Mouse (Mus musculus): ENCODE results near the gene Ece1. TPM values are rescaled to one million over a fixed set of nuclear protein-coding genes. Genes with fewer than 3 reads are reported as not detected.
A peak's percentile ranks its signal among the peaks of the same experiment; 100 is the strongest.

Ece1 gene
- polyA plus RNA-seq (2015; fragmentation: Nextera tagmentation; extraction: Ambion mirVana): 39.0 and 52.5 TPM in 2 replicates

DNA sequence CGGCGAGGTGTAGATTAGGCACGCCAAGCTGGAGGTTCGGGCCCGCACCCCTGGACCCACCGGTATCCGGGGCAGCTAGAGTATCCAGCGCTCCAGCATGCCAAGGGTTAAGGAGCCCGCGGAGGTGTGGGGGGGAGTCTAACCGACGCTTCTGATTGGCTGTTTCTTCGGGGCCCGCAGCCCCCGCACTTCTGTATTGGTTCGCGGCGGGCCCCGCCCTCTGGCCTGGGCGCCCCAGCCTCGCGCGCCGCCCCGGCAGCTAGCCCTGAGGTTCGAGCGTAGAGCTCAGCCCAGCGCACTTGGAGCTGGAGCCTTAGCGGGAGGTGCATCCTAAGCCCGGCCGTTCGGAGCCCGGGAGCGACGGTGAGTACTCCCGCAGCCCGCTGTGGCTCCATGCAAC is at the start of gene Ece1:
Gene Ece1 (plus strand): TSS at position 219 of the 400 bp plus-strand sequence.
- H3K27ac ChIP-seq: peak within 1 kb of the TSS; percentile 75
- peak within 1 kb of the TSS; percentile 75 for H3K4me3 ChIP-seq
- H3K36me3 ChIP-seq: no peaks in the 10 kb centered on the region
- peak; percentile 92 for ATAC-seq (ENCODE audit: insufficient number of reproducible peaks, low FRiP score, low TSS enrichment, low read depth)
- H3K27me3 ChIP-seq: no peaks in the 10 kb centered on the region
- peak within 1 kb of the TSS; percentile 77 for H3K9ac ChIP-seq
- no peaks in the 10 kb centered on the region for H3K9me3 ChIP-seq
- WGBS: under 1% methylated on average over 37 of the region's 37 CpGs
- peaks cover 51% of the 10 kb centered on the region for H3K4me1 ChIP-seq
- H3K4me2 ChIP-seq: peak within 1 kb of the TSS; percentile 91

DNA sequence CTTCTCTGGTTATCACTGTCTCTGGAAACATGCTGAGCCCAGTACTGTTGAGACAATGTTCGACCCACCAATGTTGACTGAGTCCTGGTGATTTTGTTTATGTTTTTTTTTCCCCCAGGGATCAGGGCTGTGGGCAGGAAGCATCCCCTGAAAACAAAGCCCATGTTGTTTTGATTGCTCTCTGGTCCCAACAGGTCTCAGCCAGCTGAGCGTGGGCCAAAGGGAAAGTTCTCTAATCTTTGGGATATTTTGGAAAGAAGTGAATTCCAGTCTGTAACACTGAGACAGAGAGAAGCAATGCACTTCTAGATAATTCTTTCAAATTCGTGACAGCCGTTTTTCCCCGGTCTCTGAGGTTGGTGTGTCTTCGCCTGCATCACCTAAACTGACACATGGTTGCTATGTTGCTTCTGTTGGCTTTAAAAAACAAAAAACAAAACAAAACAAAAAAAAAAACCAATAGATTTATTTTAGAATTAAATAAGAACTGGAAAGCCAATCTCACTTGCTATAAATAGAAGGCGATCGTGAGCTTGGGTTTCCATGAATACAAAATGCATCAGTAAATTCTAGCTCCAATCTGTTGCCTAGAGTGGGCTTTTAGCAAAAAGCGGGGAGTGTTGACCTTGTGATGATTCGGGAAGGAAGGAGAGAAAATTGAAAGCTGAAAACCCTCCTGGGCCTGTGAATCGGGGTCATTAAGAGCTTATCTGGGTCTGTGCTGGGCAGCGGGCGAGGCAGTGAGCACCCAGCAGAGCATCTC is 48.9 kb upstream of the Ece1 start:
- H3K27ac ChIP-seq: no peak overlapping the region
- H3K36me3 ChIP-seq: no peaks in the 10 kb centered on the region
- H3K4me2 ChIP-seq: no peak overlapping the region
- H3K9me3 ChIP-seq: no peaks in the 10 kb centered on the region
- no peaks in the 10 kb centered on the region for H3K4me1 ChIP-seq
- H3K4me3 ChIP-seq: no peak overlapping the region
- WGBS: 62% methylated on average over 13 of the region's 13 CpGs
- no peak overlapping the region for H3K9ac ChIP-seq
- no peak for ATAC-seq (ENCODE audit: insufficient number of reproducible peaks, low FRiP score, low TSS enrichment, low read depth)
- H3K27me3 ChIP-seq: peaks cover 6% of the 10 kb centered on the region; the same call in 1 of the 2 replicates

DNA sequence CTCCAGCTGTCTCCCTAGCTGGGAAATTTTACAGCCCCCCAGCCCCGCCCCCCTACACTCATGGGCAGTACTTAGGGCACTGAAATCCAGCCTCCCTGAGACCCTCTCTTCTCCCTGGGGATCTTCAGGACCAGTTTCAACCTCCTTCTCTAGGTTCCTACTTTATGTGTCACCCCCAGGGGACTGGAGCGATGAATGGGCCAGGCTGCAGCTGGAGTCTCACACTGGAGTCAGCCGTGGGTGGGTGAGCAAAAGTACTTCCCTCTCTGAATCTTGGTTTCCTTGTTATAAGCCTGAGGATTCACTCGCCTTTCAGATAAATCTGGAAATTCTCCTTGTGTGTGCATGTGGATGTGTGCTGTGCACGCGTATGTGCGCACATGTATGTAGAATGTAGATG is 47.9 kb upstream of the Ece1 start:
- H3K27ac ChIP-seq: no peak overlapping the region
- no peaks in the 10 kb centered on the region for H3K36me3 ChIP-seq
- H3K4me1 ChIP-seq: no peaks in the 10 kb centered on the region
- WGBS: 70% methylated on average over 7 of the region's 7 CpGs
- no peak overlapping the region for H3K9ac ChIP-seq
- no peak for ATAC-seq (ENCODE audit: insufficient number of reproducible peaks, low FRiP score, low TSS enrichment, low read depth)
- no peak overlapping the region for H3K4me3 ChIP-seq
- H3K4me2 ChIP-seq: no peak overlapping the region
- H3K9me3 ChIP-seq: no peaks in the 10 kb centered on the region
- H3K27me3 ChIP-seq: peaks cover 6% of the 10 kb centered on the region; the same call in 1 of the 2 replicates

DNA sequence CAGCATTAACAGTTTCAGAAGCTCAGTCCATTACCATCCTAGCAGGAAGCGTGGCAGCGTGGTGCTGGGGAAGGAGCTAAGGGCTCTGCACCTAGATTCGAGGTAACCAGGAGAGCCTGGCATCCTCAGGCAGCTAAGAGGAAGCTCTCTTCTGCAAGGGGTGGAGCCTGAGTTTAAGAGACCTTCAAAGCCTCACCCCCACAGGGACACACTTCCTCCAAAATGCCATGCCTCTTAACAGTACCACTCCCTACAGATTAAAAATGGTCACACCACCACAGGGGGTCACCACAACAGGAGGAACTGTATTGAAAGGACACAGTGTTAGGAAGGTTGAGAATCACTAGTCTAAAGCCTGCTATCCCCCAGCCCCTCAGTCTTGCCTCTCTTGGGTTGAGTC is 46.6 kb upstream of the Ece1 start:
- Histone ChIP-seq H3K9ac (no peak overlapping the region), H3K9me3 (no peaks in the 10 kb centered on the region), H3K4me2 (no peak overlapping the region), H3K4me3 (no peak overlapping the region), H3K36me3 (no peaks in the 10 kb centered on the region), H3K27me3 (no peaks in the 10 kb centered on the region), H3K4me1 (no peaks in the 10 kb centered on the region), H3K27ac (no peak overlapping the region)
- WGBS: 72% methylated on average over 3 of the region's 3 CpGs
- ATAC-seq (ENCODE audit: insufficient number of reproducible peaks, low FRiP score, low TSS enrichment, low read depth): no peak

DNA sequence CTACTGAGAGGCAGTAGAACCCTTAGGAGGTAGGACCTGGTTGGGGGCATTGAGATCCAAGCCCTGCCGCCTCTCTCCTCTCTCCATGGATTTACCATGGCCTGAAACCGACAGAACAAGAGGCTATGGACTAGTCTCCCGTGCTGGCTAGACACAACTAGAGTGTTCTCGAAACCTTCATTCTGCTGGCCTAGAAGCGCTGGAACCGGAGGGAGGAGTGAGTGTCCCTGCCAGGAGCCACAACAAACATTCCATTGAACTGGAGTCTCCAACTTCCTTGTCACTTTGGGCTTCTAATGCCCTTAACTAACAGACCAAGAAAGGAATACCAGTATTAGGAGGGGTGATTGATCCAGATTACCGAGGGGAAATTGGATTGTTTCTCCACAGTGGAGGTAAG is 45.8 kb upstream of the Ece1 start:
- 83% methylated on average over 7 of the region's 7 CpGs for WGBS
- no peak overlapping the region for H3K4me2 ChIP-seq

DNA sequence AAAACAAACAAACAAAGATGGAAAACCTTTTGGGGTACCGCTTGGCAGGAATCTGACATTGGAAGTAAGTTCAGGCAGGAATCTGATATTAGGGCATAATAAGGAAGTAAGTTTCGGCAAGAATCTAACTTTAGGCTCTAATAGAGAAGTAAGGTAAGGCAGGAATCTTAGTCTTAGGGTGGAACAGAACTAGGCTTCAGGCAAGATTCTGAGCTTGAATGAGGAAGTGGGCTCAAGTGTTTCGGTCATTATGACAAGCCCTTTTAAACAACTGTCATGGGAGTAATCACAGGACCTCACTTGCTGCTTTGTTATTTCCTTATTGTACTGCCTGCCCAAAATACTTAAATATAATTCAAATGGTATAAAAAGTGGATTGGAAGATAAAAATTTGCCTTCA is 43.7 kb upstream of the Ece1 start:
- Histone ChIP-seq H3K4me1 (no peaks in the 10 kb centered on the region), H3K36me3 (no peaks in the 10 kb centered on the region), H3K9ac (no peak overlapping the region), H3K27me3 (no peaks in the 10 kb centered on the region), H3K4me3 (no peak overlapping the region), H3K27ac (no peak overlapping the region), H3K4me2 (no peak overlapping the region), H3K9me3 (no peaks in the 10 kb centered on the region)
- 87% methylated on average over 3 of the region's 3 CpGs for WGBS
- no peak for ATAC-seq (ENCODE audit: insufficient number of reproducible peaks, low FRiP score, low TSS enrichment, low read depth)

More for the DNA sequence above, 45.8 kb upstream of the Ece1 start:
- H3K4me3 ChIP-seq: no peak overlapping the region
- ATAC-seq (ENCODE audit: insufficient number of reproducible peaks, low FRiP score, low TSS enrichment, low read depth): no peak
- H3K4me1 ChIP-seq: no peaks in the 10 kb centered on the region
- no peak overlapping the region for H3K9ac ChIP-seq
- no peak overlapping the region for H3K27ac ChIP-seq
- H3K36me3 ChIP-seq: no peaks in the 10 kb centered on the region
- H3K9me3 ChIP-seq: no peaks in the 10 kb centered on the region
- H3K27me3 ChIP-seq: no peaks in the 10 kb centered on the region

DNA sequence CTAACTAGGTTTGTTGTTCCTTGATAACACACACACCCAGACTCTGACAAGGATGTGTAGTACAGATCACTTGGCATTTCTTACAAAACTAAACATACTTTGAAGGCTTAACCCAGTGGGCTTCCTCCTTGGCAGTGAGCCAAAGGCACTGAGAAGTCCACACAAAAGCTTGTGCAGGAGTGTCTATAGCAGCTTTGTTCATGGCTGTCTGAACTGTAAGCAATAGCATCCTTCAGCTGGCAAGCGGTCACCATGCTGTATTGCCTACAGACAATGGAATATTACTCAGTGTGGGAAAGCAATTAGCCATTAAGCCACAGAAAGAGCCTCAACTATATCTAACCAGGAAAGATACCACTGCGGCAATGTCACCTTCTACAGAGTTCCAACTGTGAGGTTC is 42.5 kb upstream of the Ece1 start:
- no peak overlapping the region for H3K27ac ChIP-seq
- H3K9me3 ChIP-seq: no peaks in the 10 kb centered on the region
- ATAC-seq (ENCODE audit: insufficient number of reproducible peaks, low FRiP score, low TSS enrichment, low read depth): no peak
- no peaks in the 10 kb centered on the region for H3K27me3 ChIP-seq
- WGBS: 91% methylated on average over 2 of the region's 2 CpGs
- H3K9ac ChIP-seq: no peak overlapping the region
- H3K4me3 ChIP-seq: no peak overlapping the region
- H3K4me1 ChIP-seq: no peaks in the 10 kb centered on the region
- no peaks in the 10 kb centered on the region for H3K36me3 ChIP-seq
- no peak overlapping the region for H3K4me2 ChIP-seq

DNA sequence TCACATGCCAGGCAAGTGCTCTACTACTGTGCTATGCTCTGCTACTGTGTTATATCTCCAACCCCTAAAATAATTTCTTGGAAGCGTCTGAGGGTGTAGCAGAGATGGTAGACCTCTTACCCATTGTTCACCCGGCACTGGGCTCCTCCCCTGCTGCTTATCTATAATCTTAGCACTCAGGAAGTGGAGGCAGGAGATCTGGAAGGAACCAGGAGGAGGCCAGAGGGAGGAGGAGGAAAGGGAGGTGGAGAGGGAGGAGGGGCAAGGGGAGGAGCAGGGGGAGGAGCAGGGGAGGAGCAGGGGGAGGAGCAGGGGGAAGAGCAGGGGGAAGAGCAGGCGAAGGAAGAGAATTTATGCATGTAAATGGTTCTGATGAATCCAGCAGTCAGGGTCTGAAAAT is 41.3 kb upstream of the Ece1 start:
- H3K9ac ChIP-seq: no peak overlapping the region
- no peak overlapping the region for H3K4me2 ChIP-seq
- no peaks in the 10 kb centered on the region for H3K27me3 ChIP-seq
- H3K4me3 ChIP-seq: no peak overlapping the region
- H3K9me3 ChIP-seq: no peaks in the 10 kb centered on the region
- no peaks in the 10 kb centered on the region for H3K36me3 ChIP-seq
- no peak for ATAC-seq (ENCODE audit: insufficient number of reproducible peaks, low FRiP score, low TSS enrichment, low read depth)
- H3K27ac ChIP-seq: no peak overlapping the region
- H3K4me1 ChIP-seq: no peaks in the 10 kb centered on the region
- 47% methylated on average over 3 of the region's 3 CpGs for WGBS

DNA sequence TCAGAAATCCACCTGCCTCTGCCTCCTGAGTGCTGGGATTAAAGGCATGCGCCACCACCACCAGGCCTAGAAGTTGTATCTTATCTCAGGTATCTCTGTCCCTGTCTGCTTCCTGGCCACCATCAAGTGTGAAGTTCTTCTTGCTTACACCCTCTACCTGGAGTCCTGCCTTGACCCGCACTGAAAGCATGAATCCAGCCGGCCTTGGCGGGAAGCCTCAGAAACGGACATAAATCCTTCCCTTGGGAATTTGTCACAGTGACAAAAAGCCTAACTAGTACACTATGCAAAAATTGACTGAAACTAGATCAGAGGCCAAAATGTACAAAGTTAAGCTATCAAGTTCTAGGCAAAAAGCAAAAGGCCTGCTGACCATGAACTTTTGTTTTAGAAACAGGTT is 39.5 kb upstream of the Ece1 start:
- H3K9me3 ChIP-seq: no peaks in the 10 kb centered on the region
- no peak overlapping the region for H3K9ac ChIP-seq
- no peaks in the 10 kb centered on the region for H3K4me1 ChIP-seq
- 83% methylated on average over 5 of the region's 5 CpGs for WGBS
- H3K4me2 ChIP-seq: no peak overlapping the region
- H3K36me3 ChIP-seq: no peaks in the 10 kb centered on the region
- ATAC-seq (ENCODE audit: insufficient number of reproducible peaks, low FRiP score, low TSS enrichment, low read depth): no peak
- H3K27ac ChIP-seq: no peak overlapping the region
- H3K27me3 ChIP-seq: 0 out of 2 replicates have a peak, but pooled peaks cover 1% of the 10 kb centered on the region
- H3K4me3 ChIP-seq: no peak overlapping the region

DNA sequence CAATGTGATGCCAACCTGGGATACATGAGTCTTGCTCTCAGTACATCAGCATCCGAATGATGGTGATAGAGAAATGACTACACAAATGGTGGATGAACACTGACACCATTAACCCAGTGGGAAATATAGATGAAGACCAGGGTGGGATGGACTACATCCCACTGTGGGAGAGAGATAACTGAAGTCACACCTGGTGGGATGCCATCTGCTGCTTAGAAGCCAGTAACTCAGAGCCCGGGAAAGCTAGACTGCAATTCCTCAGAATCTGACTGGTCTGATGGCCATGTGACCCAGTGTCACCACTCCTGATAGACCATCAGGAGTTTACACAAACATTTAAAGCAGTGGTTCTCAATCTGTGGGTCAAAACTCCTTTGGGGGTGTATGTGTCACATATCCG is 38.5 kb upstream of the Ece1 start:
- 82% methylated on average over 3 of the region's 3 CpGs for WGBS
- H3K9ac ChIP-seq: no peak overlapping the region
- no peak overlapping the region for H3K4me3 ChIP-seq
- no peaks in the 10 kb centered on the region for H3K4me1 ChIP-seq
- no peaks in the 10 kb centered on the region for H3K36me3 ChIP-seq
- no peak for ATAC-seq (ENCODE audit: insufficient number of reproducible peaks, low FRiP score, low TSS enrichment, low read depth)
- peaks cover 5% of the 10 kb centered on the region; the same call in 1 of the 2 replicates for H3K27me3 ChIP-seq
- no peak overlapping the region for H3K4me2 ChIP-seq
- no peak overlapping the region for H3K27ac ChIP-seq
- H3K9me3 ChIP-seq: no peaks in the 10 kb centered on the region

DNA sequence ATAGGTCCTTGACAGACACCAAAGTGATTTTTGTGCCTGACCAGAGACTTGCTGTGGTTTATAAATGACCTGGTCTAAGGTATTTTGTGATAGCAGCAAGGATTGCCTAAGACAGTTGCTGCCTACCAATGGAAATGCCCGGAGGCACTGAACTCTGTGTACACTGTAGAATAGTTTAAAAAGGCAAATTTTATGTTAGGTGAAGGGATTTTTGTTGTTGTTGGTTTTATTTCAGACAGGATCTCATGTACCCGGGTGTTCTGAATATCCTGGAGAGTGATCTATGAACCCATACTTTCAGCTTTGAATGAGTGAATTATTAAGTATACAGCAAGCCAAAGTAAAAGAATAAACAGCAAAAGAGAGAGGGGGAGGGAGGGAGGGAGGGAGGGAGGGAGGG is 37.2 kb upstream of the Ece1 start:
- Histone ChIP-seq H3K27ac (no peak overlapping the region), H3K9ac (no peak overlapping the region), H3K36me3 (no peaks in the 10 kb centered on the region), H3K9me3 (no peaks in the 10 kb centered on the region), H3K4me1 (no peaks in the 10 kb centered on the region), H3K27me3 (peaks cover 17% of the 10 kb centered on the region; the same call in 1 of the 2 replicates), H3K4me3 (no peak overlapping the region), H3K4me2 (no peak overlapping the region)
- no peak for ATAC-seq (ENCODE audit: insufficient number of reproducible peaks, low FRiP score, low TSS enrichment, low read depth)
- 79% methylated on average over 2 of the region's 2 CpGs for WGBS

DNA sequence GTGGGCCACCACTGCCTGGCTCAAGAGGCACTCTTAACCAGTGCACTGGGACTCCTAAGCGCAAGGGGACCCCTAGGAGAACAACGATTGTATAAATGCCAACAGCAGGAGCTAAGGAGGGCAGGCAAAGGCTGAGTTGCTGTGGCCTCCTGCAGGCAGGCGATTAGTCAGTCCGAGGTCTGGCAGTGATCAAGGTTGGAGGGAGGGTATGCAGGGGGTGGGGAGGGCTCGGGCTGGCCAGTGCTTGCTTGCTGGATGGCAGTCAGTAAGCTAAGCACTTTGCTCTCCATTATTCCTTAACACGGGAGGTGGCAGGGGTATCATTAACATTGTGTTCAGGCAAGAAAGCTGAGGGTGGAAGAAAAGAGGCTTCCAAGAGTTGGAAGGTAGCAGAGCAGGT is 31.7 kb upstream of the Ece1 start:
- Histone ChIP-seq H3K4me1 (0 out of 2 replicates have a peak, but pooled peaks cover under 1% of the 10 kb centered on the region), H3K9ac (no peak overlapping the region), H3K36me3 (no peaks in the 10 kb centered on the region), H3K4me3 (no peak overlapping the region), H3K9me3 (no peaks in the 10 kb centered on the region), H3K27me3 (peaks cover 30% of the 10 kb centered on the region), H3K27ac (no peak overlapping the region), H3K4me2 (no peak overlapping the region)
- no peak for ATAC-seq (ENCODE audit: insufficient number of reproducible peaks, low FRiP score, low TSS enrichment, low read depth)
- 9% methylated on average over 6 of the region's 6 CpGs for WGBS
